Mouse (Mus musculus): ENCODE data around the gene Casp1. TPM values are rescaled to one million over a fixed set of nuclear protein-coding genes. Genes with fewer than 3 reads are reported as not detected.

Gene Casp1
- polyA plus RNA-seq, 1 experiment from 2014 or later: 1.1 TPM

GRCm38 (mm10) chr9:5308561-5308960 lies 10.2 kb downstream of the Casp1 start, which contains the start of gene Casp4:
Gene Casp4, plus strand, starts transcription at chr9:5308828.
- ATAC-seq: no peak
- 86% methylated on average over 5 of the region's 5 CpGs for WGBS
- no peak within 1 kb of the TSS for H3K4me3 ChIP-seq (ENCODE audit: low read depth, low read length)

GRCm38 (mm10) chr9:5310112-5310511 lies 11.8 kb downstream of the Casp1 start:
- H3K27ac ChIP-seq (ENCODE audit: low read depth, low read length): no peak overlapping the region
- H3K4me1 ChIP-seq (ENCODE audit: control insufficient read depth, insufficient read depth, low read length): no peaks in the 10 kb centered on the region
- H3K9me3 ChIP-seq (replicated peaks; ENCODE audit: control insufficient read depth, low read length): no peaks in the 10 kb centered on the region
- H3K4me3 ChIP-seq (ENCODE audit: low read depth, low read length): no peak overlapping the region
- ATAC-seq: no peak
- H3K36me3 ChIP-seq (ENCODE audit: control insufficient read depth, insufficient read depth, low read length): no peaks in the 10 kb centered on the region
- no peaks in the 10 kb centered on the region for H3K27me3 ChIP-seq (replicated peaks; ENCODE audit: control insufficient read depth, insufficient read depth, low read length)
- no peak overlapping the region for H3K4me2 ChIP-seq (ENCODE audit: low read length)
- H3K9ac ChIP-seq (ENCODE audit: low read length): no peak overlapping the region
- DNase-seq (ENCODE audit: low spot score): no peak

More at GRCm38 (mm10) chr9:5308561-5308960, 10.2 kb downstream of the Casp1 start, which contains the start of gene Casp4:
- Histone ChIP-seq H3K4me2 (ENCODE audit: low read length) (no peak within 1 kb of the TSS), H3K9me3 (replicated peaks; ENCODE audit: control insufficient read depth, low read length) (no peaks in the 10 kb centered on the region), H3K27me3 (replicated peaks; ENCODE audit: control insufficient read depth, insufficient read depth, low read length) (no peaks in the 10 kb centered on the region), H3K9ac (ENCODE audit: low read length) (no peak within 1 kb of the TSS), H3K27ac (ENCODE audit: low read depth, low read length) (no peak within 1 kb of the TSS), H3K4me1 (ENCODE audit: control insufficient read depth, insufficient read depth, low read length) (no peaks in the 10 kb centered on the region), H3K36me3 (ENCODE audit: control insufficient read depth, insufficient read depth, low read length) (no peaks in the 10 kb centered on the region)
- no peak for DNase-seq (ENCODE audit: low spot score)

- H3K9me3 ChIP-seq (replicated peaks; ENCODE audit: control insufficient read depth, low read length): no peaks in the 10 kb centered on the region
- H3K9ac ChIP-seq (ENCODE audit: low read length): no peak overlapping the region
- no peak overlapping the region for H3K4me3 ChIP-seq (ENCODE audit: low read depth, low read length)
- no peak overlapping the region for H3K27ac ChIP-seq (ENCODE audit: low read depth, low read length)
- H3K27me3 ChIP-seq (replicated peaks; ENCODE audit: control insufficient read depth, insufficient read depth, low read length): no peaks in the 10 kb centered on the region
- WGBS: 75% methylated on average over 4 of the region's 4 CpGs
- H3K4me1 ChIP-seq (ENCODE audit: control insufficient read depth, insufficient read depth, low read length): no peaks in the 10 kb centered on the region
- ATAC-seq (no peak), DNase-seq (ENCODE audit: low spot score) (no peak)
- H3K4me2 ChIP-seq (ENCODE audit: low read length): no peak overlapping the region
- H3K36me3 ChIP-seq (ENCODE audit: control insufficient read depth, insufficient read depth, low read length): no peaks in the 10 kb centered on the region
Observed at GRCm38 (mm10) chr9:5311435-5311834, 13.1 kb downstream of the Casp1 start.

- Histone ChIP-seq H3K4me3 (ENCODE audit: low read depth, low read length) (no peak overlapping the region), H3K27me3 (replicated peaks; ENCODE audit: control insufficient read depth, insufficient read depth, low read length) (no peaks in the 10 kb centered on the region), H3K4me2 (ENCODE audit: low read length) (no peak overlapping the region), H3K27ac (ENCODE audit: low read depth, low read length) (no peak overlapping the region), H3K36me3 (ENCODE audit: control insufficient read depth, insufficient read depth, low read length) (no peaks in the 10 kb centered on the region), H3K9ac (ENCODE audit: low read length) (no peak overlapping the region), H3K4me1 (ENCODE audit: control insufficient read depth, insufficient read depth, low read length) (no peaks in the 10 kb centered on the region), H3K9me3 (replicated peaks; ENCODE audit: control insufficient read depth, low read length) (no peaks in the 10 kb centered on the region)
- DNase-seq (ENCODE audit: low spot score): no peak
- ATAC-seq: no peak
- 86% methylated on average over 3 of the region's 3 CpGs for WGBS
Observed at GRCm38 (mm10) chr9:5328204-5328603, 29.9 kb downstream of the Casp1 start.

- Histone ChIP-seq H3K36me3 (ENCODE audit: control insufficient read depth, insufficient read depth, low read length) (no peaks in the 10 kb centered on the region), H3K9me3 (replicated peaks; ENCODE audit: control insufficient read depth, low read length) (no peaks in the 10 kb centered on the region), H3K9ac (ENCODE audit: low read length) (no peak overlapping the region), H3K4me3 (ENCODE audit: low read depth, low read length) (no peak overlapping the region), H3K27ac (ENCODE audit: low read depth, low read length) (no peak overlapping the region), H3K4me2 (ENCODE audit: low read length) (no peak overlapping the region), H3K4me1 (ENCODE audit: control insufficient read depth, insufficient read depth, low read length) (no peaks in the 10 kb centered on the region), H3K27me3 (replicated peaks; ENCODE audit: control insufficient read depth, insufficient read depth, low read length) (no peaks in the 10 kb centered on the region)
- DNase-seq (ENCODE audit: low spot score): no peak
- ATAC-seq: no peak
Observed at GRCm38 (mm10) chr9:5332441-5332840, 34.1 kb downstream of the Casp1 start.

GRCm38 (mm10) chr9:5333422-5333821 lies 35.1 kb downstream of the Casp1 start:
- no peaks in the 10 kb centered on the region for H3K36me3 ChIP-seq (ENCODE audit: control insufficient read depth, insufficient read depth, low read length)
- no peak overlapping the region for H3K4me3 ChIP-seq (ENCODE audit: low read depth, low read length)
- no peaks in the 10 kb centered on the region for H3K27me3 ChIP-seq (replicated peaks; ENCODE audit: control insufficient read depth, insufficient read depth, low read length)
- H3K9ac ChIP-seq (ENCODE audit: low read length): no peak overlapping the region
- H3K4me1 ChIP-seq (ENCODE audit: control insufficient read depth, insufficient read depth, low read length): no peaks in the 10 kb centered on the region
- H3K9me3 ChIP-seq (replicated peaks; ENCODE audit: control insufficient read depth, low read length): no peaks in the 10 kb centered on the region
- DNase-seq (ENCODE audit: low spot score) (no peak), ATAC-seq (no peak)
- H3K27ac ChIP-seq (ENCODE audit: low read depth, low read length): no peak overlapping the region
- no peak overlapping the region for H3K4me2 ChIP-seq (ENCODE audit: low read length)
- 97% methylated on average over 1 of the region's 1 CpGs for WGBS

- Histone ChIP-seq H3K36me3 (ENCODE audit: control insufficient read depth, insufficient read depth, low read length) (no peaks in the 10 kb centered on the region), H3K27me3 (replicated peaks; ENCODE audit: control insufficient read depth, insufficient read depth, low read length) (no peaks in the 10 kb centered on the region), H3K4me2 (ENCODE audit: low read length) (no peak overlapping the region), H3K9me3 (replicated peaks; ENCODE audit: control insufficient read depth, low read length) (no peaks in the 10 kb centered on the region), H3K4me1 (ENCODE audit: control insufficient read depth, insufficient read depth, low read length) (no peaks in the 10 kb centered on the region), H3K4me3 (ENCODE audit: low read depth, low read length) (no peak overlapping the region), H3K9ac (ENCODE audit: low read length) (no peak overlapping the region), H3K27ac (ENCODE audit: low read depth, low read length) (no peak overlapping the region)
- DNase-seq (ENCODE audit: low spot score) (no peak), ATAC-seq (no peak)
- 76% methylated on average over 1 of the region's 1 CpGs for WGBS
Observed at GRCm38 (mm10) chr9:5343092-5343491, 44.8 kb downstream of the Casp1 start.

- H3K4me1 ChIP-seq (ENCODE audit: control insufficient read depth, insufficient read depth, low read length): no peaks in the 10 kb centered on the region
- no peak overlapping the region for H3K4me2 ChIP-seq (ENCODE audit: low read length)
- no peak overlapping the region for H3K4me3 ChIP-seq (ENCODE audit: low read depth, low read length)
- no peak for DNase-seq (ENCODE audit: low spot score)
- H3K27me3 ChIP-seq (replicated peaks; ENCODE audit: control insufficient read depth, insufficient read depth, low read length): no peaks in the 10 kb centered on the region
- H3K36me3 ChIP-seq (ENCODE audit: control insufficient read depth, insufficient read depth, low read length): no peaks in the 10 kb centered on the region
- H3K9ac ChIP-seq (ENCODE audit: low read length): no peak overlapping the region
- WGBS: 96% methylated on average over 4 of the region's 4 CpGs
- no peak for ATAC-seq
- no peak overlapping the region for H3K27ac ChIP-seq (ENCODE audit: low read depth, low read length)
- H3K9me3 ChIP-seq (replicated peaks; ENCODE audit: control insufficient read depth, low read length): no peaks in the 10 kb centered on the region
Observed at GRCm38 (mm10) chr9:5344090-5344489, 45.8 kb downstream of the Casp1 start.

- H3K9ac ChIP-seq (ENCODE audit: low read length): no peak within 1 kb of the TSS
- H3K4me2 ChIP-seq (ENCODE audit: low read length): no peak within 1 kb of the TSS
- no peaks in the 10 kb centered on the region for H3K4me1 ChIP-seq (ENCODE audit: control insufficient read depth, insufficient read depth, low read length)
- H3K9me3 ChIP-seq (replicated peaks; ENCODE audit: control insufficient read depth, low read length): no peaks in the 10 kb centered on the region
- WGBS: 84% methylated on average over 4 of the region's 4 CpGs
- ATAC-seq (no peak), DNase-seq (ENCODE audit: low spot score) (no peak)
- no peaks in the 10 kb centered on the region for H3K27me3 ChIP-seq (replicated peaks; ENCODE audit: control insufficient read depth, insufficient read depth, low read length)
- no peak within 1 kb of the TSS for H3K4me3 ChIP-seq (ENCODE audit: low read depth, low read length)
- H3K36me3 ChIP-seq (ENCODE audit: control insufficient read depth, insufficient read depth, low read length): no peaks in the 10 kb centered on the region
- no peak within 1 kb of the TSS for H3K27ac ChIP-seq (ENCODE audit: low read depth, low read length)
Observed at GRCm38 (mm10) chr9:5345291-5345898, 47.1 kb downstream of the Casp1 start, which contains the start of gene Casp12. Gene Casp12, plus strand, starts transcription at chr9:5345430.

Measured in forebrain, embryonic 14.5 days (tissue).